Mouse (Mus musculus): ENCODE data around the gene Fam174b. TPM values are rescaled to one million over a fixed set of nuclear protein-coding genes. Genes with fewer than 3 reads are reported as not detected.

Gene Fam174b
- polyA plus RNA-seq, 1 experiment from 2014 or later = 24.5 TPM

GRCm38 (mm10) chr7:73787513-73787912 lies 47.4 kb downstream of the Fam174b start:
- no peaks in the 10 kb centered on the region for H3K27me3 ChIP-seq (replicated peaks; ENCODE audit: low read depth, poor library complexity, severe bottlenecking)

GRCm38 (mm10) chr7:73791096-73791495 lies 51.0 kb downstream of the Fam174b start:
- Histone ChIP-seq H3K9me3 (no peaks in the 10 kb centered on the region), H3K27ac (replicated peaks) (no peak overlapping the region), H3K4me1 (no peaks in the 10 kb centered on the region), H3K36me3 (replicated peaks) (no peaks in the 10 kb centered on the region), H3K4me3 (no peak overlapping the region), H3K27me3 (replicated peaks; ENCODE audit: low read depth, poor library complexity, severe bottlenecking) (no peaks in the 10 kb centered on the region)
- 81% methylated on average over 8 of the region's 8 CpGs for WGBS
- no peak for DNase-seq (ENCODE audit: low spot score)

More at GRCm38 (mm10) chr7:73787513-73787912, 47.4 kb downstream of the Fam174b start:
- Histone ChIP-seq H3K36me3 (replicated peaks) (no peaks in the 10 kb centered on the region), H3K4me3 (no peak overlapping the region), H3K4me1 (no peaks in the 10 kb centered on the region), H3K9me3 (no peaks in the 10 kb centered on the region), H3K27ac (replicated peaks) (no peak overlapping the region)
- WGBS = 88% methylated on average over 8 of the region's 8 CpGs
- DNase-seq (ENCODE audit: low spot score) = no peak

GRCm38 (mm10) chr7:73792155-73792554 lies 52.1 kb downstream of the Fam174b start:
- H3K4me1 ChIP-seq = no peaks in the 10 kb centered on the region
- no peak overlapping the region for H3K27ac ChIP-seq (replicated peaks)
- 84% methylated on average over 4 of the region's 4 CpGs for WGBS
- H3K4me3 ChIP-seq = no peak overlapping the region
- DNase-seq (ENCODE audit: low spot score) = no peak
- no peaks in the 10 kb centered on the region for H3K27me3 ChIP-seq (replicated peaks; ENCODE audit: low read depth, poor library complexity, severe bottlenecking)
- H3K9me3 ChIP-seq = no peaks in the 10 kb centered on the region
- H3K36me3 ChIP-seq (replicated peaks) = no peaks in the 10 kb centered on the region

- Histone ChIP-seq H3K9me3 (no peaks in the 10 kb centered on the region), H3K4me3 (no peak overlapping the region), H3K27ac (replicated peaks) (no peak overlapping the region), H3K4me1 (no peaks in the 10 kb centered on the region), H3K36me3 (replicated peaks) (no peaks in the 10 kb centered on the region), H3K27me3 (replicated peaks; ENCODE audit: low read depth, poor library complexity, severe bottlenecking) (no peaks in the 10 kb centered on the region)
- no peak for DNase-seq (ENCODE audit: low spot score)
- WGBS = 83% methylated on average over 3 of the region's 3 CpGs
These were observed 52.5 kb downstream of the Fam174b start for GRCm38 (mm10) chr7:73792641-73793040.

- Histone ChIP-seq H3K4me3 (no peak overlapping the region), H3K36me3 (replicated peaks) (no peaks in the 10 kb centered on the region), H3K27me3 (replicated peaks; ENCODE audit: low read depth, poor library complexity, severe bottlenecking) (no peaks in the 10 kb centered on the region), H3K27ac (replicated peaks) (no peak overlapping the region), H3K4me1 (peaks cover 4% of the 10 kb centered on the region; the same call in 1 of the 2 replicates), H3K9me3 (no peaks in the 10 kb centered on the region)
- 64% methylated on average over 2 of the region's 2 CpGs for WGBS
- no peak for DNase-seq (ENCODE audit: low spot score)
These were observed 69.2 kb downstream of the Fam174b start for GRCm38 (mm10) chr7:73809261-73809660.

- no peak for DNase-seq (ENCODE audit: low spot score)
- Histone ChIP-seq H3K27me3 (replicated peaks; ENCODE audit: low read depth, poor library complexity, severe bottlenecking) (no peaks in the 10 kb centered on the region), H3K27ac (replicated peaks) (no peak overlapping the region), H3K4me1 (peaks cover 4% of the 10 kb centered on the region; the same call in 1 of the 2 replicates), H3K36me3 (replicated peaks) (no peaks in the 10 kb centered on the region), H3K9me3 (no peaks in the 10 kb centered on the region), H3K4me3 (no peak overlapping the region)
- WGBS = 71% methylated on average over 7 of the region's 7 CpGs
These were observed 71.3 kb downstream of the Fam174b start for GRCm38 (mm10) chr7:73811439-73811838.

- peaks cover 4% of the 10 kb centered on the region; the same call in 1 of the 2 replicates for H3K4me1 ChIP-seq
- no peaks in the 10 kb centered on the region for H3K36me3 ChIP-seq (replicated peaks)
- H3K27ac ChIP-seq (replicated peaks) = no peak overlapping the region
- H3K4me3 ChIP-seq = no peak overlapping the region
- DNase-seq (ENCODE audit: low spot score) = no peak
- WGBS = 85% methylated on average over 6 of the region's 6 CpGs
- H3K27me3 ChIP-seq (replicated peaks; ENCODE audit: low read depth, poor library complexity, severe bottlenecking) = no peaks in the 10 kb centered on the region
- no peaks in the 10 kb centered on the region for H3K9me3 ChIP-seq
These were observed 72.1 kb downstream of the Fam174b start for GRCm38 (mm10) chr7:73812176-73812575.

GRCm38 (mm10) chr7:73813887-73814286 lies 73.8 kb downstream of the Fam174b start:
- H3K27me3 ChIP-seq (replicated peaks; ENCODE audit: low read depth, poor library complexity, severe bottlenecking) = no peaks in the 10 kb centered on the region
- no peak for DNase-seq (ENCODE audit: low spot score)
- H3K9me3 ChIP-seq = no peaks in the 10 kb centered on the region
- H3K36me3 ChIP-seq (replicated peaks) = no peaks in the 10 kb centered on the region
- no peak overlapping the region for H3K27ac ChIP-seq (replicated peaks)
- peaks cover 4% of the 10 kb centered on the region; the same call in 1 of the 2 replicates for H3K4me1 ChIP-seq
- no peak overlapping the region for H3K4me3 ChIP-seq
- WGBS = 80% methylated on average over 4 of the region's 4 CpGs

GRCm38 (mm10) chr7:73814454-73814853 lies 74.4 kb downstream of the Fam174b start:
- H3K36me3 ChIP-seq (replicated peaks) = no peaks in the 10 kb centered on the region
- H3K4me3 ChIP-seq = no peak overlapping the region
- H3K27me3 ChIP-seq (replicated peaks; ENCODE audit: low read depth, poor library complexity, severe bottlenecking) = no peaks in the 10 kb centered on the region
- H3K4me1 ChIP-seq = peaks cover 4% of the 10 kb centered on the region; the same call in 1 of the 2 replicates
- no peak for DNase-seq (ENCODE audit: low spot score)
- no peak overlapping the region for H3K27ac ChIP-seq (replicated peaks)
- no peaks in the 10 kb centered on the region for H3K9me3 ChIP-seq
- WGBS = 88% methylated on average over 7 of the region's 7 CpGs

- Histone ChIP-seq H3K36me3 (replicated peaks) (no peaks in the 10 kb centered on the region), H3K27ac (replicated peaks) (no peak overlapping the region), H3K4me1 (peaks cover 8% of the 10 kb centered on the region; the same call in 1 of the 2 replicates), H3K4me3 (no peak overlapping the region), H3K27me3 (replicated peaks; ENCODE audit: low read depth, poor library complexity, severe bottlenecking) (no peaks in the 10 kb centered on the region), H3K9me3 (no peaks in the 10 kb centered on the region)
- DNase-seq (ENCODE audit: low spot score) = no peak
- WGBS = 80% methylated on average over 8 of the region's 8 CpGs
These were observed 76.3 kb downstream of the Fam174b start for GRCm38 (mm10) chr7:73816255-73816996.

- peak; percentile 18 for DNase-seq (ENCODE audit: low spot score)
- no peak overlapping the region for H3K27ac ChIP-seq (replicated peaks)
- WGBS = 84% methylated on average over 17 of the region's 17 CpGs
- 0 out of 2 replicates have a peak, but pooled peaks cover 5% of the 10 kb centered on the region for H3K4me1 ChIP-seq
- no peak overlapping the region for H3K4me3 ChIP-seq
- no peaks in the 10 kb centered on the region for H3K9me3 ChIP-seq
- H3K27me3 ChIP-seq (replicated peaks; ENCODE audit: low read depth, poor library complexity, severe bottlenecking) = no peaks in the 10 kb centered on the region
- no peaks in the 10 kb centered on the region for H3K36me3 ChIP-seq (replicated peaks)
These were observed 79.3 kb downstream of the Fam174b start for GRCm38 (mm10) chr7:73819366-73819765.
